Mouse (Mus musculus): Measurements from ENCODE around the gene Bdkrb2. TPM values are rescaled to one million over a fixed set of nuclear protein-coding genes. Genes with fewer than 3 reads are reported as not detected.
A peak's percentile ranks its signal among the peaks of the same experiment; 100 is the strongest.

Bdkrb2 gene
- polyA plus RNA-seq, 1 experiment, result 8.3 TPM

GRCm38 (mm10) chr12:105526829-105527228, 36.2 kb upstream of the Bdkrb2 start:
- Histone ChIP-seq H3K27ac (ENCODE audit: insufficient read depth, low read depth, low read length) (no peak overlapping the region), H3K4me3 (ENCODE audit: low read depth, low read length) (no peak overlapping the region), H3K4me1 (ENCODE audit: control insufficient read depth, insufficient read depth, insufficient read length, low read length) (peaks cover 7% of the 10 kb centered on the region; the same call in 1 of the 2 replicates), H3K27me3 (ENCODE audit: control insufficient read depth, insufficient read depth, low read length) (no peaks in the 10 kb centered on the region), H3K36me3 (ENCODE audit: control insufficient read depth, insufficient read depth, low read length) (no peaks in the 10 kb centered on the region)
- TF ChIP-seq POLR2A (IDR thresholded peaks at IDR 0.05; ENCODE audit: low read depth, low read length) (no peak), CTCF (IDR thresholded peaks at IDR 0.05; ENCODE audit: extremely low read depth, insufficient read length, insufficient replicate concordance, low read depth, low read length) (no peak)
- 45% methylated on average over 5 of the region's 5 CpGs for WGBS

- no peaks in the 10 kb centered on the region; the same call in 1 of the 2 replicates for H3K4me1 ChIP-seq (ENCODE audit: control insufficient read depth, insufficient read depth, insufficient read length, low read length)
- WGBS, result 59% methylated on average over 9 of the region's 9 CpGs
- H3K36me3 ChIP-seq (ENCODE audit: control insufficient read depth, insufficient read depth, low read length), result no peaks in the 10 kb centered on the region
- H3K27ac ChIP-seq (ENCODE audit: insufficient read depth, low read depth, low read length), result peak overlapping the region; percentile 3
- no peaks in the 10 kb centered on the region for H3K27me3 ChIP-seq (ENCODE audit: control insufficient read depth, insufficient read depth, low read length)
- H3K4me3 ChIP-seq (ENCODE audit: low read depth, low read length), result no peak overlapping the region
- TF ChIP-seq POLR2A (IDR thresholded peaks at IDR 0.05; ENCODE audit: low read depth, low read length) (no peak), CTCF (IDR thresholded peaks at IDR 0.05; ENCODE audit: extremely low read depth, insufficient read length, insufficient replicate concordance, low read depth, low read length) (no peak)
These were observed 33.5 kb upstream of the Bdkrb2 start for GRCm38 (mm10) chr12:105529545-105529944.

GRCm38 (mm10) chr12:105531724-105532371, 31.2 kb upstream of the Bdkrb2 start:
- no peak overlapping the region for H3K4me3 ChIP-seq (ENCODE audit: low read depth, low read length)
- TF ChIP-seq POLR2A (IDR thresholded peaks at IDR 0.05; ENCODE audit: low read depth, low read length) (no peak), CTCF (IDR thresholded peaks at IDR 0.05; ENCODE audit: extremely low read depth, insufficient read length, insufficient replicate concordance, low read depth, low read length) (no peak)
- no peaks in the 10 kb centered on the region; the same call in 1 of the 2 replicates for H3K4me1 ChIP-seq (ENCODE audit: control insufficient read depth, insufficient read depth, insufficient read length, low read length)
- H3K27me3 ChIP-seq (ENCODE audit: control insufficient read depth, insufficient read depth, low read length), result no peaks in the 10 kb centered on the region
- 69% methylated on average over 8 of the region's 8 CpGs for WGBS
- no peaks in the 10 kb centered on the region for H3K36me3 ChIP-seq (ENCODE audit: control insufficient read depth, insufficient read depth, low read length)
- H3K27ac ChIP-seq (ENCODE audit: insufficient read depth, low read depth, low read length), result no peak overlapping the region

GRCm38 (mm10) chr12:105534842-105535241, 28.2 kb upstream of the Bdkrb2 start:
- Histone ChIP-seq H3K36me3 (ENCODE audit: control insufficient read depth, insufficient read depth, low read length) (no peaks in the 10 kb centered on the region), H3K27me3 (ENCODE audit: control insufficient read depth, insufficient read depth, low read length) (no peaks in the 10 kb centered on the region), H3K4me1 (ENCODE audit: control insufficient read depth, insufficient read depth, insufficient read length, low read length) (no peaks in the 10 kb centered on the region; the same call in 1 of the 2 replicates), H3K27ac (ENCODE audit: insufficient read depth, low read depth, low read length) (0 out of 2 replicates have a peak overlapping the region, but pooled peaks have one; percentile 38), H3K4me3 (ENCODE audit: low read depth, low read length) (no peak overlapping the region)
- no peak for TF ChIP-seq POLR2A (IDR thresholded peaks at IDR 0.05; ENCODE audit: low read depth, low read length)
- TF ChIP-seq CTCF (IDR thresholded peaks at IDR 0.05; ENCODE audit: extremely low read depth, insufficient read length, insufficient replicate concordance, low read depth, low read length), result no peak
- 76% methylated on average over 4 of the region's 4 CpGs for WGBS

- H3K4me1 ChIP-seq (ENCODE audit: control insufficient read depth, insufficient read depth, insufficient read length, low read length), result no peaks in the 10 kb centered on the region; the same call in 1 of the 2 replicates
- TF ChIP-seq CTCF (IDR thresholded peaks at IDR 0.05; ENCODE audit: extremely low read depth, insufficient read length, insufficient replicate concordance, low read depth, low read length) (no peak), POLR2A (IDR thresholded peaks at IDR 0.05; ENCODE audit: low read depth, low read length) (no peak)
- H3K4me3 ChIP-seq (ENCODE audit: low read depth, low read length), result no peak overlapping the region
- H3K27me3 ChIP-seq (ENCODE audit: control insufficient read depth, insufficient read depth, low read length), result no peaks in the 10 kb centered on the region
- H3K27ac ChIP-seq (ENCODE audit: insufficient read depth, low read depth, low read length), result peak overlapping the region; percentile 32
- 73% methylated on average over 13 of the region's 13 CpGs for WGBS
- H3K36me3 ChIP-seq (ENCODE audit: control insufficient read depth, insufficient read depth, low read length), result no peaks in the 10 kb centered on the region
These were observed 26.9 kb upstream of the Bdkrb2 start for GRCm38 (mm10) chr12:105535968-105536760.

GRCm38 (mm10) chr12:105537162-105537561, 25.9 kb upstream of the Bdkrb2 start:
- TF ChIP-seq CTCF (IDR thresholded peaks at IDR 0.05; ENCODE audit: extremely low read depth, insufficient read length, insufficient replicate concordance, low read depth, low read length), result no peak
- no peak for TF ChIP-seq POLR2A (IDR thresholded peaks at IDR 0.05; ENCODE audit: low read depth, low read length)
- H3K36me3 ChIP-seq (ENCODE audit: control insufficient read depth, insufficient read depth, low read length), result no peaks in the 10 kb centered on the region
- peak overlapping the region; percentile 32 for H3K27ac ChIP-seq (ENCODE audit: insufficient read depth, low read depth, low read length)
- 45% methylated on average over 5 of the region's 5 CpGs for WGBS
- H3K4me1 ChIP-seq (ENCODE audit: control insufficient read depth, insufficient read depth, insufficient read length, low read length), result no peaks in the 10 kb centered on the region; the same call in 1 of the 2 replicates
- H3K27me3 ChIP-seq (ENCODE audit: control insufficient read depth, insufficient read depth, low read length), result no peaks in the 10 kb centered on the region
- no peak overlapping the region for H3K4me3 ChIP-seq (ENCODE audit: low read depth, low read length)

GRCm38 (mm10) chr12:105539649-105540048, 23.4 kb upstream of the Bdkrb2 start:
- WGBS, result 84% methylated on average over 10 of the region's 10 CpGs
- H3K4me1 ChIP-seq (ENCODE audit: control insufficient read depth, insufficient read depth, insufficient read length, low read length), result no peaks in the 10 kb centered on the region; the same call in 1 of the 2 replicates
- no peak overlapping the region for H3K27ac ChIP-seq (ENCODE audit: insufficient read depth, low read depth, low read length)
- TF ChIP-seq CTCF (IDR thresholded peaks at IDR 0.05; ENCODE audit: extremely low read depth, insufficient read length, insufficient replicate concordance, low read depth, low read length) (no peak), POLR2A (IDR thresholded peaks at IDR 0.05; ENCODE audit: low read depth, low read length) (no peak)
- no peaks in the 10 kb centered on the region for H3K27me3 ChIP-seq (ENCODE audit: control insufficient read depth, insufficient read depth, low read length)
- no peak overlapping the region for H3K4me3 ChIP-seq (ENCODE audit: low read depth, low read length)
- no peaks in the 10 kb centered on the region for H3K36me3 ChIP-seq (ENCODE audit: control insufficient read depth, insufficient read depth, low read length)

All from small intestine, adult 2 months (tissue).